Mouse (Mus musculus) intestine, embryonic 15.5 days (tissue): Measurements from ENCODE around the gene 2510009E07Rik. TPM values are rescaled to one million over a fixed set of nuclear protein-coding genes. Genes with fewer than 3 reads are reported as not detected.

Experiments used
- polyA plus RNA-seq: library from polyadenylated mRNA; unstranded; fragments of >200 nt; fragmentation: Nextera tagmentation; extraction: Ambion mirVana; gene quantifications from 2 replicates; pipeline ENCODE4 v1.2.1, GENCODE M21; 2015

2510009E07Rik gene
- polyA plus RNA-seq, 1 experiment from 2014 or later, result 17.9 TPM

Other genes starting within 250 kb of the 2510009E07Rik start
- 9.7 and 11.4 TPM in 2 replicates for gene Ehhadh, start 93.1 kb upstream of the 2510009E07Rik start, polyA plus RNA-seq
- gene Map3k13, start 99.7 kb upstream of the 2510009E07Rik start, polyA plus RNA-seq, result 1.7 and 1.9 TPM in 2 replicates